Mouse (Mus musculus): ENCODE results near the gene Tifab. TPM values are rescaled to one million over a fixed set of nuclear protein-coding genes. Genes with fewer than 3 reads are reported as not detected.
A peak's percentile ranks its signal among the peaks of the same experiment; 100 is the strongest.

Gene Tifab
- polyA plus RNA-seq (2015; fragmentation: Nextera tagmentation; extraction: Ambion mirVana) = 4.8 and 4.9 TPM in 2 replicates

- ATAC-seq = no peak
- no peaks in the 10 kb centered on the region for H3K36me3 ChIP-seq (ENCODE audit: control insufficient read depth, insufficient read depth, low read length)
- no peak within 1 kb of the TSS for H3K9ac ChIP-seq (ENCODE audit: low read depth, low read length)
- no peak within 1 kb of the TSS for H3K4me3 ChIP-seq (ENCODE audit: low read length)
- no peaks in the 10 kb centered on the region for H3K9me3 ChIP-seq (ENCODE audit: control insufficient read depth, low read length)
- 85% methylated on average over 16 of the region's 16 CpGs for WGBS
- no peak within 1 kb of the TSS for H3K27ac ChIP-seq (ENCODE audit: low read length)
- no peaks in the 10 kb centered on the region for H3K27me3 ChIP-seq (replicated peaks; ENCODE audit: control insufficient read depth, insufficient read depth, low read length)
- H3K4me1 ChIP-seq (ENCODE audit: control insufficient read depth, insufficient read depth, low read length) = peaks cover 8% of the 10 kb centered on the region
- H3K4me2 ChIP-seq (ENCODE audit: low read depth, low read length) = no peak within 1 kb of the TSS
These were observed at the start of gene Tifab for GRCm38 (mm10) chr13:56178416-56179035. Tifab (minus strand) TSS chr13:56178885.

- Histone ChIP-seq H3K4me3 (ENCODE audit: low read length) (no peak overlapping the region), H3K9ac (ENCODE audit: low read depth, low read length) (no peak overlapping the region), H3K4me2 (ENCODE audit: low read depth, low read length) (no peak overlapping the region), H3K27me3 (replicated peaks; ENCODE audit: control insufficient read depth, insufficient read depth, low read length) (peaks cover 47% of the 10 kb centered on the region), H3K9me3 (ENCODE audit: control insufficient read depth, low read length) (no peaks in the 10 kb centered on the region), H3K27ac (ENCODE audit: low read length) (no peak overlapping the region), H3K4me1 (ENCODE audit: control insufficient read depth, insufficient read depth, low read length) (peaks cover 9% of the 10 kb centered on the region), H3K36me3 (ENCODE audit: control insufficient read depth, insufficient read depth, low read length) (no peaks in the 10 kb centered on the region)
- WGBS = 23% methylated on average over 10 of the region's 10 CpGs
- no peak for ATAC-seq
These were observed 47.7 kb upstream of the Tifab start for GRCm38 (mm10) chr13:56226175-56226954.

- Histone ChIP-seq H3K4me1 (ENCODE audit: control insufficient read depth, insufficient read depth, low read length) (peaks cover 14% of the 10 kb centered on the region), H3K4me2 (ENCODE audit: low read depth, low read length) (no peak overlapping the region), H3K9ac (ENCODE audit: low read depth, low read length) (no peak overlapping the region), H3K9me3 (ENCODE audit: control insufficient read depth, low read length) (no peaks in the 10 kb centered on the region), H3K4me3 (ENCODE audit: low read length) (no peak overlapping the region), H3K36me3 (ENCODE audit: control insufficient read depth, insufficient read depth, low read length) (no peaks in the 10 kb centered on the region), H3K27ac (ENCODE audit: low read length) (no peak overlapping the region), H3K27me3 (replicated peaks; ENCODE audit: control insufficient read depth, insufficient read depth, low read length) (peaks cover 51% of the 10 kb centered on the region)
- ATAC-seq = no peak
- 4% methylated on average over 21 of the region's 21 CpGs for WGBS
These were observed 44.9 kb upstream of the Tifab start for GRCm38 (mm10) chr13:56223625-56224024.

GRCm38 (mm10) chr13:56222849-56223246 is 44.2 kb upstream of the Tifab start:
- Histone ChIP-seq H3K9ac (ENCODE audit: low read depth, low read length) (no peak overlapping the region), H3K4me2 (ENCODE audit: low read depth, low read length) (no peak overlapping the region), H3K4me1 (ENCODE audit: control insufficient read depth, insufficient read depth, low read length) (peaks cover 14% of the 10 kb centered on the region), H3K9me3 (ENCODE audit: control insufficient read depth, low read length) (no peaks in the 10 kb centered on the region), H3K27me3 (replicated peaks; ENCODE audit: control insufficient read depth, insufficient read depth, low read length) (peaks cover 47% of the 10 kb centered on the region), H3K4me3 (ENCODE audit: low read length) (no peak overlapping the region), H3K27ac (ENCODE audit: low read length) (no peak overlapping the region), H3K36me3 (ENCODE audit: control insufficient read depth, insufficient read depth, low read length) (no peaks in the 10 kb centered on the region)
- 8% methylated on average over 4 of the region's 4 CpGs for WGBS
- ATAC-seq = no peak

- Histone ChIP-seq H3K27ac (ENCODE audit: low read length) (no peak overlapping the region), H3K36me3 (ENCODE audit: control insufficient read depth, insufficient read depth, low read length) (no peaks in the 10 kb centered on the region)
- 4% methylated on average over 50 of the region's 50 CpGs for WGBS
These were observed 43.5 kb upstream of the Tifab start for GRCm38 (mm10) chr13:56221995-56222848.

GRCm38 (mm10) chr13:56221129-56221910 is 42.6 kb upstream of the Tifab start:
- ATAC-seq = peak; percentile 44
- peak overlapping the region; percentile 48 for H3K9ac ChIP-seq (ENCODE audit: low read depth, low read length)
- peak overlapping the region; percentile 70 for H3K4me2 ChIP-seq (ENCODE audit: low read depth, low read length)
- H3K36me3 ChIP-seq (ENCODE audit: control insufficient read depth, insufficient read depth, low read length) = no peaks in the 10 kb centered on the region
- no peaks in the 10 kb centered on the region for H3K9me3 ChIP-seq (ENCODE audit: control insufficient read depth, low read length)
- H3K27me3 ChIP-seq (replicated peaks; ENCODE audit: control insufficient read depth, insufficient read depth, low read length) = peaks cover 43% of the 10 kb centered on the region
- H3K27ac ChIP-seq (ENCODE audit: low read length) = no peak overlapping the region
- WGBS = 1% methylated on average over 46 of the region's 46 CpGs
- peak overlapping the region; percentile 36 for H3K4me3 ChIP-seq (ENCODE audit: low read length)
- H3K4me1 ChIP-seq (ENCODE audit: control insufficient read depth, insufficient read depth, low read length) = peaks cover 14% of the 10 kb centered on the region

More at GRCm38 (mm10) chr13:56221995-56222848, 43.5 kb upstream of the Tifab start:
- H3K4me1 ChIP-seq (ENCODE audit: control insufficient read depth, insufficient read depth, low read length) = peaks cover 14% of the 10 kb centered on the region
- H3K9me3 ChIP-seq (ENCODE audit: control insufficient read depth, low read length) = no peaks in the 10 kb centered on the region
- peak; percentile 40; the same call in 1 of the 2 replicates for ATAC-seq
- peak overlapping the region; percentile 48; the same call in 1 of the 2 replicates for H3K9ac ChIP-seq (ENCODE audit: low read depth, low read length)
- H3K4me2 ChIP-seq (ENCODE audit: low read depth, low read length) = peak overlapping the region; percentile 70
- H3K27me3 ChIP-seq (replicated peaks; ENCODE audit: control insufficient read depth, insufficient read depth, low read length) = peaks cover 47% of the 10 kb centered on the region
- H3K4me3 ChIP-seq (ENCODE audit: low read length) = peak overlapping the region; percentile 36

- H3K4me1 ChIP-seq (ENCODE audit: control insufficient read depth, insufficient read depth, low read length) = peaks cover 14% of the 10 kb centered on the region
- peaks cover 34% of the 10 kb centered on the region for H3K27me3 ChIP-seq (replicated peaks; ENCODE audit: control insufficient read depth, insufficient read depth, low read length)
- H3K4me2 ChIP-seq (ENCODE audit: low read depth, low read length) = no peak overlapping the region
- WGBS = 56% methylated on average over 9 of the region's 9 CpGs
- H3K4me3 ChIP-seq (ENCODE audit: low read length) = no peak overlapping the region
- H3K9ac ChIP-seq (ENCODE audit: low read depth, low read length) = no peak overlapping the region
- no peaks in the 10 kb centered on the region for H3K36me3 ChIP-seq (ENCODE audit: control insufficient read depth, insufficient read depth, low read length)
- H3K27ac ChIP-seq (ENCODE audit: low read length) = no peak overlapping the region
- no peaks in the 10 kb centered on the region for H3K9me3 ChIP-seq (ENCODE audit: control insufficient read depth, low read length)
- no peak for ATAC-seq
These were observed 40.6 kb upstream of the Tifab start for GRCm38 (mm10) chr13:56219254-56219653.

GRCm38 (mm10) chr13:56216090-56216489 is 37.4 kb upstream of the Tifab start:
- ATAC-seq = no peak
- 32% methylated on average over 4 of the region's 4 CpGs for WGBS

More at GRCm38 (mm10) chr13:56216090-56216489, 37.4 kb upstream of the Tifab start:
- no peak overlapping the region for H3K4me2 ChIP-seq (ENCODE audit: low read depth, low read length)
- H3K36me3 ChIP-seq (ENCODE audit: control insufficient read depth, insufficient read depth, low read length) = no peaks in the 10 kb centered on the region
- H3K27me3 ChIP-seq (replicated peaks; ENCODE audit: control insufficient read depth, insufficient read depth, low read length) = peaks cover 5% of the 10 kb centered on the region; the same call in 1 of the 2 replicates
- no peak overlapping the region for H3K9ac ChIP-seq (ENCODE audit: low read depth, low read length)
- H3K4me1 ChIP-seq (ENCODE audit: control insufficient read depth, insufficient read depth, low read length) = peaks cover 2% of the 10 kb centered on the region; the same call in 1 of the 2 replicates
- no peak overlapping the region for H3K27ac ChIP-seq (ENCODE audit: low read length)
- no peak overlapping the region for H3K4me3 ChIP-seq (ENCODE audit: low read length)
- no peaks in the 10 kb centered on the region for H3K9me3 ChIP-seq (ENCODE audit: control insufficient read depth, low read length)

Data from intestine, embryonic 16.5 days (tissue).